Mouse (Mus musculus) brain, embryonic 14.5 days (tissue): Measurements from ENCODE around the gene AC140267.1.

ENCODE experiments used
- CTCF ChIP-seq: fragments of 200-500 bp; IDR thresholded peaks from 2 replicates; pipeline ENCODE4 v1.5.1; 2012; ENCODE audit warnings: inconsistent platforms, mild to moderate bottlenecking, moderate library complexity, borderline replicate concordance; ENCODE audit not compliant: insufficient read depth, insufficient read length; ENCODE audit errors: extremely low read depth
- POLR2A ChIP-seq: fragments of 200-500 bp; IDR thresholded peaks from 2 replicates; pipeline ENCODE4 v1.6.1; 2012; ENCODE audit warnings: mild to moderate bottlenecking, inconsistent platforms, borderline replicate concordance; ENCODE audit not compliant: poor library complexity, insufficient read depth, insufficient read length, severe bottlenecking; ENCODE audit errors: extremely low read depth

GRCm38 (mm10) chr15:80191585-80192245 is 43.9 kb upstream of the AC140267.1 start:
- TF ChIP-seq POLR2A (no peak), CTCF (no peak)
